Mouse (Mus musculus): Measurements from ENCODE around the gene Cask. TPM values are rescaled to one million over a fixed set of nuclear protein-coding genes. Genes with fewer than 3 reads are reported as not detected.

The Cask gene
- polyA plus RNA-seq, 1 experiment from 2014 or later, result 5.9 TPM

- peaks cover 34% of the 10 kb centered on the region for H3K27me3 ChIP-seq (ENCODE audit: insufficient read depth, poor library complexity, severe bottlenecking)
- DNase-seq (ENCODE audit: low spot score), result no peak
- H3K36me3 ChIP-seq, result no peaks in the 10 kb centered on the region
- H3K9me3 ChIP-seq, result peaks cover 7% of the 10 kb centered on the region; the same call in 1 of the 2 replicates
- H3K4me3 ChIP-seq, result no peak overlapping the region
- WGBS, result 78% methylated on average over 3 of the region's 3 CpGs
- no peaks in the 10 kb centered on the region for H3K4me1 ChIP-seq
- no peak overlapping the region for H3K27ac ChIP-seq
Observed at GRCm38 (mm10) chrX:13489001-13489400, 362.2 kb downstream of the Cask start.

GRCm38 (mm10) chrX:13484447-13484846 lies 366.7 kb downstream of the Cask start:
- H3K36me3 ChIP-seq, result no peaks in the 10 kb centered on the region
- H3K9me3 ChIP-seq, result peaks cover 7% of the 10 kb centered on the region; the same call in 1 of the 2 replicates
- H3K27ac ChIP-seq, result no peak overlapping the region
- H3K4me1 ChIP-seq, result no peaks in the 10 kb centered on the region
- H3K4me3 ChIP-seq, result no peak overlapping the region
- no peak for DNase-seq (ENCODE audit: low spot score)
- peaks cover 27% of the 10 kb centered on the region for H3K27me3 ChIP-seq (ENCODE audit: insufficient read depth, poor library complexity, severe bottlenecking)

GRCm38 (mm10) chrX:13482576-13482975 lies 368.6 kb downstream of the Cask start:
- H3K4me3 ChIP-seq, result no peak overlapping the region
- no peaks in the 10 kb centered on the region for H3K36me3 ChIP-seq
- WGBS, result 67% methylated on average over 1 of the region's 1 CpGs
- no peaks in the 10 kb centered on the region for H3K4me1 ChIP-seq
- H3K27me3 ChIP-seq (ENCODE audit: insufficient read depth, poor library complexity, severe bottlenecking), result peaks cover 35% of the 10 kb centered on the region
- no peak for DNase-seq (ENCODE audit: low spot score)
- H3K9me3 ChIP-seq, result peaks cover 7% of the 10 kb centered on the region; the same call in 1 of the 2 replicates
- no peak overlapping the region for H3K27ac ChIP-seq

GRCm38 (mm10) chrX:13479570-13479969 lies 371.6 kb downstream of the Cask start:
- no peak for DNase-seq (ENCODE audit: low spot score)
- Histone ChIP-seq H3K4me3 (no peak overlapping the region), H3K4me1 (no peaks in the 10 kb centered on the region), H3K36me3 (no peaks in the 10 kb centered on the region), H3K27me3 (ENCODE audit: insufficient read depth, poor library complexity, severe bottlenecking) (peaks cover 21% of the 10 kb centered on the region; the same call in 1 of the 2 replicates), H3K9me3 (no peaks in the 10 kb centered on the region), H3K27ac (no peak overlapping the region)

- Histone ChIP-seq H3K4me1 (no peaks in the 10 kb centered on the region), H3K36me3 (no peaks in the 10 kb centered on the region), H3K9me3 (no peaks in the 10 kb centered on the region), H3K27me3 (ENCODE audit: insufficient read depth, poor library complexity, severe bottlenecking) (peaks cover 26% of the 10 kb centered on the region; the same call in 1 of the 2 replicates), H3K27ac (no peak overlapping the region), H3K4me3 (no peak overlapping the region)
- WGBS, result 62% methylated on average over 5 of the region's 5 CpGs
- no peak for DNase-seq (ENCODE audit: low spot score)
Observed at GRCm38 (mm10) chrX:13478298-13478697, 372.9 kb downstream of the Cask start.

GRCm38 (mm10) chrX:13477596-13477995 lies 373.6 kb downstream of the Cask start:
- DNase-seq (ENCODE audit: low spot score), result no peak
- WGBS, result 73% methylated on average over 2 of the region's 2 CpGs
- H3K27me3 ChIP-seq (ENCODE audit: insufficient read depth, poor library complexity, severe bottlenecking), result peaks cover 26% of the 10 kb centered on the region; the same call in 1 of the 2 replicates

GRCm38 (mm10) chrX:13475382-13475781 lies 375.8 kb downstream of the Cask start:
- no peak for DNase-seq (ENCODE audit: low spot score)
- Histone ChIP-seq H3K27ac (no peak overlapping the region), H3K36me3 (no peaks in the 10 kb centered on the region), H3K27me3 (ENCODE audit: insufficient read depth, poor library complexity, severe bottlenecking) (peaks cover 26% of the 10 kb centered on the region; the same call in 1 of the 2 replicates), H3K4me1 (no peaks in the 10 kb centered on the region), H3K9me3 (no peaks in the 10 kb centered on the region), H3K4me3 (no peak overlapping the region)
- WGBS, result 73% methylated on average over 1 of the region's 1 CpGs

More at GRCm38 (mm10) chrX:13477596-13477995, 373.6 kb downstream of the Cask start:
- no peak overlapping the region for H3K4me3 ChIP-seq
- H3K36me3 ChIP-seq, result no peaks in the 10 kb centered on the region
- no peaks in the 10 kb centered on the region for H3K9me3 ChIP-seq
- H3K27ac ChIP-seq, result no peak overlapping the region
- H3K4me1 ChIP-seq, result no peaks in the 10 kb centered on the region

- H3K36me3 ChIP-seq, result no peaks in the 10 kb centered on the region
- no peak overlapping the region for H3K4me3 ChIP-seq
- peaks cover 25% of the 10 kb centered on the region; the same call in 1 of the 2 replicates for H3K27me3 ChIP-seq (ENCODE audit: insufficient read depth, poor library complexity, severe bottlenecking)
- no peaks in the 10 kb centered on the region for H3K4me1 ChIP-seq
- H3K9me3 ChIP-seq, result no peaks in the 10 kb centered on the region
- DNase-seq (ENCODE audit: low spot score), result no peak
- no peak overlapping the region for H3K27ac ChIP-seq
- 79% methylated on average over 4 of the region's 4 CpGs for WGBS
Observed at GRCm38 (mm10) chrX:13472751-13473225, 378.4 kb downstream of the Cask start.

- Histone ChIP-seq H3K27ac (no peak overlapping the region), H3K27me3 (ENCODE audit: insufficient read depth, poor library complexity, severe bottlenecking) (peaks cover 29% of the 10 kb centered on the region; the same call in 1 of the 2 replicates), H3K36me3 (no peaks in the 10 kb centered on the region), H3K4me3 (no peak overlapping the region), H3K4me1 (no peaks in the 10 kb centered on the region), H3K9me3 (no peaks in the 10 kb centered on the region)
- no peak for DNase-seq (ENCODE audit: low spot score)
- WGBS, result 77% methylated on average over 3 of the region's 3 CpGs
Observed at GRCm38 (mm10) chrX:13471925-13472324, 379.2 kb downstream of the Cask start.

GRCm38 (mm10) chrX:13469160-13470116 lies 381.7 kb downstream of the Cask start:
- no peak overlapping the region; the same call in 1 of the 2 replicates for H3K4me3 ChIP-seq
- no peaks in the 10 kb centered on the region for H3K36me3 ChIP-seq
- H3K27ac ChIP-seq, result no peak overlapping the region
- peaks cover 29% of the 10 kb centered on the region; the same call in 1 of the 2 replicates for H3K27me3 ChIP-seq (ENCODE audit: insufficient read depth, poor library complexity, severe bottlenecking)
- no peaks in the 10 kb centered on the region for H3K9me3 ChIP-seq
- no peaks in the 10 kb centered on the region for H3K4me1 ChIP-seq
- WGBS, result 65% methylated on average over 9 of the region's 9 CpGs
- DNase-seq (ENCODE audit: low spot score), result no peak

- peaks cover 25% of the 10 kb centered on the region; the same call in 1 of the 2 replicates for H3K27me3 ChIP-seq (ENCODE audit: insufficient read depth, poor library complexity, severe bottlenecking)
- no peak overlapping the region for H3K4me3 ChIP-seq
- no peak for DNase-seq (ENCODE audit: low spot score)
- no peak overlapping the region for H3K27ac ChIP-seq
- H3K9me3 ChIP-seq, result no peaks in the 10 kb centered on the region
- 83% methylated on average over 6 of the region's 6 CpGs for WGBS
- H3K36me3 ChIP-seq, result no peaks in the 10 kb centered on the region
- H3K4me1 ChIP-seq, result no peaks in the 10 kb centered on the region
Observed at GRCm38 (mm10) chrX:13467121-13467571, 384.0 kb downstream of the Cask start.

All from heart, embryonic 10.5 days (tissue).